Mouse (Mus musculus): ENCODE measurements around the gene Myo1h.

Gene Myo1h

GRCm38 (mm10) chr5:114381013-114381351, 92.0 kb downstream of the Myo1h start:
- DNase-seq (ENCODE audit: extremely low read depth, low read depth, low spot score), result no peak

- no peak for DNase-seq (ENCODE audit: extremely low read depth, low read depth, low spot score)
These were observed 94.4 kb downstream of the Myo1h start for GRCm38 (mm10) chr5:114383184-114383904.

- no peak for DNase-seq (ENCODE audit: extremely low read depth, low read depth, low spot score)
These were observed 95.5 kb downstream of the Myo1h start for GRCm38 (mm10) chr5:114384448-114384847.

- DNase-seq (ENCODE audit: extremely low read depth, low read depth, low spot score), result no peak
These were observed 104.2 kb downstream of the Myo1h start for GRCm38 (mm10) chr5:114393169-114393568.

- no peak for DNase-seq (ENCODE audit: extremely low read depth, low read depth, low spot score)
These were observed 117.6 kb downstream of the Myo1h start for GRCm38 (mm10) chr5:114406592-114406991.

GRCm38 (mm10) chr5:114407269-114407668, 118.3 kb downstream of the Myo1h start:
- no peak for DNase-seq (ENCODE audit: extremely low read depth, low read depth, low spot score)

- DNase-seq (ENCODE audit: extremely low read depth, low read depth, low spot score), result no peak
These were observed 118.8 kb downstream of the Myo1h start for GRCm38 (mm10) chr5:114407810-114408209.

GRCm38 (mm10) chr5:114408846-114409245, 119.9 kb downstream of the Myo1h start:
- DNase-seq (ENCODE audit: extremely low read depth, low read depth, low spot score), result no peak

- DNase-seq (ENCODE audit: extremely low read depth, low read depth, low spot score), result no peak
These were observed 121.5 kb downstream of the Myo1h start for GRCm38 (mm10) chr5:114410429-114410828.

GRCm38 (mm10) chr5:114412361-114412998, 123.5 kb downstream of the Myo1h start:
- DNase-seq (ENCODE audit: extremely low read depth, low read depth, low spot score), result no peak

DNA sequence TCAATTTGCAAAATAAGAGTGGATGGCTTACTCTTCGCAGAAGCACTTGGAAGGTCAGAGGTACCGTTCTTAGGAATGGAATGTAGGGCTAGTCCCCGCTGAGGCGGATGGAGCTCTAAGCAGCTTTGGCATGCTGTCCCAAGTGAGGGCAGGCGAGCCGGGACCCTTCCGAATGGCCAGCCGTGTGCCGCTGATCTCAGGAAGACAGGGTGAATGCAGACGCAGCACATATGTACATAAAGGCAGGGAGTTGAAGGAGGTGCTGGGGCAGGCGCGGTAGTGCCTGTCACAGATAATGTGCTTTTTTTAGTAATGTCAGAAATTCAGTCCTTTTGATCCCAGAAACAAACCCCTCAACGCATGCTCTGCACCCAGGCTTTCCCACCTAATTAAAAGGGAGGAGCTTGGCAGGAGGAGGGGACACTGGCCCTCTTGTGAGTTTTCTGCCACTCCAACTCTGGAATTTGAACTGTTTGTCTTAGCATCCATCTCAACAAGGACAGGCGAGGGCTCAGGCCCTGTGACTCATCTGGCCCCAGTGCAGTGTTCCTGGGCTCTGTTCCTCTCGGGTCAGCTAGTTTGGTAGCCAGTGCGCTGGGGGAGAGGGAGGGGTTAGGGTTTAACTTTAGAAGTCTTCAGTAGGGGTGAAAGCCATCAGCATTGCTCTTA, 124.2 kb downstream of the Myo1h start:
- no peak for DNase-seq (ENCODE audit: extremely low read depth, low read depth, low spot score)

All from fat pad, adult 2 months (tissue).